Mouse (Mus musculus) mesoderm, embryonic 11.5 days (tissue): Measurements from ENCODE around the gene Cyp3a13.
"Not testable (repeated sequence)": the region's sequence is repeated elsewhere in the genome, so short reads cannot be mapped to it uniquely, and the experiment has no call there.

Experiments
- DNase-seq: peaks from one replicate; pipeline ENCODE4 v3.0.0-alpha.2; 2012; ENCODE audit warnings: low read depth, low spot score

Cyp3a13 gene

DNA sequence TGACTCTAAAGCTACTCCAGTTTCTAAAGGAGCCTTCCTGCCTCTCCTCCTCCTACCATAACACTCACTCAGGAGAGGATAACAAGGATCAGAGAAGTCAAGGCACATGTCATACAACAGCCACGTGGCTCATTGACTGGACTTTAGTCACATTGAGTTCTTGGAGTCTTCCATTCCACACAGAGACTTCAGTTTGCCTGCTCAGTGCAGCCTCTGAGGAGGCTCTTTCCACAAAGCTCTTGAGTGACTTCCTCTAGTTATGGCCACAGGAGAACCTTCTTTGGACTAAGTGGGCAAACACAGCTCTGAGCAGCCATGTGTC lies 49.1 kb downstream of the Cyp3a13 start:
- DNase-seq = not testable (repeated sequence)

GRCm38 (mm10) chr5:137871644-137872380 lies 49.6 kb downstream of the Cyp3a13 start, which contains the start of gene Pilrb2:
Gene Pilrb2, minus strand, starts transcription at chr5:137871815.
- DNase-seq = not testable (repeated sequence)

DNA sequence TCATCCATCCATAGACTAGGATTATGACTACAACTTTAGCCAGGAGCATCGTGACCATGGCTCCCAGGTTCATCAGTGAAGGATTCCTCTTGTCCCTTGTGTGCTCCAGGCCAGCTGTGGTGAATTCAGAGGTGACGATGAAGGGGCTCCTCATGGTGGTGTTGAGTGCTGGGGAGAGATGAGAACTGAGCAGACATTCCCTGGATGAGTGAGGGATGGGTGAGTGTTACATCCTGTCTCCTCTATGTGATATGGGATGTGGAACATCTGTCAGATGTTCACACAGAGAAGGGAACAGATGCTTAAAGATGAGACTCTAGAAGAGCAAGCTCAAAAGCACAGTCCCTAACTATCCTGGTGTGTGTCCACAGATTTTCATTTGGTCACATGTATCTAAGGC lies 52.8 kb downstream of the Cyp3a13 start:
- not testable (repeated sequence) for DNase-seq

DNA sequence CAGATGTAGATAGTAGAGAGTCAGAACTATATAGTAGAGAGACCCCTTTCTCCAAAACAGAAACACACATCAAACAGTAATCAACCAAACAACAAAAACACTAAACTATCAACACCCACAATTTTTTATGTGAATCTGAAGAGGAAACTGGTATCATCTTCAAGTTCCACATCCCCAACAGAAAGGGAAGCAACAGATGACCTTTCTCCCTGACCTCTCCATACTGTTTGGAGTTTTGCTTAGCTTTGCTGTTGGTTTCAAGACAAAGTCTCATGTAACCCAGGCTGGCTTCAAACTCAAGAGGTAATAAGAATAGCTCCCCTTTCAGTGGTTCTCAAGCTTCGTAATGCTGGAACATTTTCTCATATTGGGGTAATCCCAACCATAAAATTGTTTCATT lies 57.4 kb downstream of the Cyp3a13 start:
- DNase-seq = not testable (repeated sequence)

- DNase-seq = not testable (repeated sequence)
Observed at GRCm38 (mm10) chr5:137857960-137858710, 63.3 kb downstream of the Cyp3a13 start, which contains the start of gene Pilrb1. Gene Pilrb1, minus strand, starts transcription at chr5:137858106.

DNA sequence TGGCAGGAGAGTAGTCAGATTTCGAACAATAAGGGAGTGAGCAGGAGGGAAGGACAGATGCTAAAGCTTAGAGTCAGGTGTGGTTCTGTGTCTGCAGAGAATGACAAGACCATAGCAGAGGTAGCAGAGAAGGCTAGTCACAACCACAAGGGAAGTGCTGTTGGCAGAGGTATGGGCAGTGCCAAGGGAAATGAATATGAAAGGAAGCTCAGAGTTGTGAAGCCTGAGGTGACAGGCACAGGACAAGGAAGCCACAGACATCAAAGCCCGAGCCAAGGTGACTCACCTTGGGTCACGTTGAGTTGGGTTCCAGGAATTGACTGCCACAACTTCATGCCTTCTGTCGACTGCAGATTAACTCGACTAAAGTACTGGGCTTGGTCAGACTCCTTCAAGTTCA lies 64.5 kb downstream of the Cyp3a13 start:
- not testable (repeated sequence) for DNase-seq

DNA sequence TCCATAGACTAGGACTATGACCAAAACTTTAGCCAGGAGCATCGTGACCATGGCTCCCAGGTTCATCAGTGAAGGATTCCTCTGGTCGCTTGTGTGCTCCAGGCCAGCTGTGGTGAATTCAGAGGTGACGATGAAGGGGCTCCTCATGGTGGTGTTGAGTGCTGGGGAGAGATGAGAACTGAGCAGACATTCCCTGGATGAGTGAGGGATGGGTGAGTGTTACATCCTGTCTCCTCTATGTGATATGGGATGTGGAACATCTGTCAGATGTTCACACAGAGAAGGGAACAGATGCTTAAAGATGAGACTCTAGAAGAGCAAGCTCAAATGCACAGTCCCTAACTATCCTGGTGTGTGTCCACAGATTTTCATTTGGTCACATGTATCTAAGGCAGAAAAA lies 66.5 kb downstream of the Cyp3a13 start:
- not testable (repeated sequence) for DNase-seq

GRCm38 (mm10) chr5:137850313-137850712 lies 71.1 kb downstream of the Cyp3a13 start:
- DNase-seq = not testable (repeated sequence)
